In genomic region chr10:74217268-74217667, GRCm38 (mm10) we compare ENCODE assay signal across 19 mouse cellular contexts.
A peak's percentile ranks its signal among the peaks of the same experiment; 100 is the strongest.
DNase-seq lines count a peak whose midpoint lies in the region; ATAC-seq and TF ChIP-seq lines count a peak whose summit lies in the region.
"Had no signal": no experiment of that assay in that cellular context is flagged by ENCODE, and none has a peak within 500 bp of the region (broad histone marks: within the 10 kb centered on the region; RNA-seq: fewer than 3 reads in every experiment).

No protein-coding gene starts in this region.

- TF ChIP-seq EP300 in heart, postnatal 0 days (IDR thresholded peaks at IDR 0.05; ENCODE audit: low read depth): no peak
- no peak for TF ChIP-seq EP300 in liver, postnatal 0 days (IDR thresholded peaks at IDR 0.05; ENCODE audit: low read depth)

- 15% methylated on average over 1 of the region's 1 CpGs for WGBS in heart, postnatal 0 days
- WGBS in liver, postnatal 0 days (ENCODE audit: insufficient replicate concordance): 38% methylated on average over 1 of the region's 1 CpGs
- 34% methylated on average over 1 of the region's 1 CpGs for WGBS in liver, embryonic 11.5 days
- WGBS in embryonic facial prominence, embryonic 14.5 days: 33% methylated on average over 1 of the region's 1 CpGs
- WGBS in forebrain, embryonic 15.5 days: 41% methylated on average over 1 of the region's 1 CpGs

- H3K9ac ChIP-seq in heart, postnatal 0 days (replicated peaks; ENCODE audit: low read depth, low read length): no peak overlapping the region
- no peak overlapping the region for H3K9ac ChIP-seq in liver, postnatal 0 days (replicated peaks)
- H3K9ac ChIP-seq in liver, embryonic 11.5 days (ENCODE audit: low read depth, low read length): no peak overlapping the region
- no peak overlapping the region for H3K9ac ChIP-seq in embryonic facial prominence, embryonic 14.5 days (ENCODE audit: low read depth, low read length)
- no peak overlapping the region for H3K9ac ChIP-seq in forebrain, embryonic 15.5 days (replicated peaks)
- H3K9ac ChIP-seq: embryonic facial prominence, embryonic 13.5 days; hindbrain, embryonic 13.5 days; limb, embryonic 15.5 days; lung, embryonic 15.5 days; neural tube, embryonic 13.5 days had no signal

- no peaks in the 10 kb centered on the region for H3K9me3 ChIP-seq in heart, postnatal 0 days (replicated peaks; ENCODE audit: control insufficient read depth, low read length)
- no peaks in the 10 kb centered on the region for H3K9me3 ChIP-seq in liver, postnatal 0 days (ENCODE audit: low read length)
- no peaks in the 10 kb centered on the region for H3K9me3 ChIP-seq in liver, embryonic 11.5 days (ENCODE audit: control insufficient read depth, low read length)
- no peaks in the 10 kb centered on the region for H3K9me3 ChIP-seq in embryonic facial prominence, embryonic 14.5 days (ENCODE audit: control insufficient read depth, low read length)
- H3K9me3 ChIP-seq in forebrain, embryonic 15.5 days: no peaks in the 10 kb centered on the region
- H3K9me3 ChIP-seq: embryonic facial prominence, embryonic 13.5 days; forebrain, embryonic 10.5 days; hindbrain, embryonic 13.5 days; limb, embryonic 15.5 days; lung, embryonic 15.5 days; neural tube, embryonic 13.5 days had no signal

- no peaks in the 10 kb centered on the region for H3K36me3 ChIP-seq in heart, postnatal 0 days (replicated peaks; ENCODE audit: control insufficient read depth, insufficient read depth, low read length)
- no peaks in the 10 kb centered on the region for H3K36me3 ChIP-seq in liver, postnatal 0 days (replicated peaks; ENCODE audit: insufficient read depth, low read length)
- no peaks in the 10 kb centered on the region for H3K36me3 ChIP-seq in liver, embryonic 11.5 days (ENCODE audit: control insufficient read depth, insufficient read depth, low read length)
- no peaks in the 10 kb centered on the region for H3K36me3 ChIP-seq in embryonic facial prominence, embryonic 14.5 days (ENCODE audit: control insufficient read depth, insufficient read depth, low read length)
- H3K36me3 ChIP-seq in forebrain, embryonic 15.5 days: no peaks in the 10 kb centered on the region
- H3K36me3 ChIP-seq: embryonic facial prominence, embryonic 13.5 days; forebrain, embryonic 10.5 days; hindbrain, embryonic 13.5 days; limb, embryonic 15.5 days; lung, embryonic 15.5 days; neural tube, embryonic 13.5 days had no signal

- no peak overlapping the region for H3K4me3 ChIP-seq in heart, postnatal 0 days (ENCODE audit: low read depth, low read length)
- no peak overlapping the region for H3K4me3 ChIP-seq in liver, postnatal 0 days (ENCODE audit: low read depth, low read length)
- no peak overlapping the region for H3K4me3 ChIP-seq in liver, embryonic 11.5 days (ENCODE audit: low read depth, low read length)
- H3K4me3 ChIP-seq in embryonic facial prominence, embryonic 14.5 days (ENCODE audit: low read depth, low read length): no peak overlapping the region
- no peak overlapping the region for H3K4me3 ChIP-seq in forebrain, embryonic 15.5 days
- H3K4me3 ChIP-seq: embryonic facial prominence, embryonic 13.5 days; forebrain, embryonic 10.5 days; hindbrain, embryonic 13.5 days; limb, embryonic 15.5 days; lung, embryonic 15.5 days; neural tube, embryonic 13.5 days had no signal

- ATAC-seq in heart, postnatal 0 days (ENCODE audit: insufficient read depth, low read depth): no peak
- ATAC-seq in liver, postnatal 0 days: no peak
- no peak for ATAC-seq in liver, embryonic 11.5 days (replicated peaks; ENCODE audit: low FRiP score)
- ATAC-seq in embryonic facial prominence, embryonic 14.5 days (ENCODE audit: low read depth): no peak
- ATAC-seq in forebrain, embryonic 15.5 days (replicated peaks): no peak

- no peaks in the 10 kb centered on the region for H3K27me3 ChIP-seq in heart, postnatal 0 days (ENCODE audit: control insufficient read depth, insufficient read depth, low read length)
- H3K27me3 ChIP-seq in liver, postnatal 0 days (ENCODE audit: insufficient read depth, low read length): no peaks in the 10 kb centered on the region
- no peaks in the 10 kb centered on the region for H3K27me3 ChIP-seq in liver, embryonic 11.5 days (replicated peaks; ENCODE audit: control insufficient read depth, insufficient read depth, low read length)
- no peaks in the 10 kb centered on the region for H3K27me3 ChIP-seq in embryonic facial prominence, embryonic 14.5 days (replicated peaks; ENCODE audit: control insufficient read depth, insufficient read depth, low read length)
- H3K27me3 ChIP-seq in forebrain, embryonic 15.5 days: no peaks in the 10 kb centered on the region
- H3K27me3 ChIP-seq: embryonic facial prominence, embryonic 13.5 days; hindbrain, embryonic 13.5 days; limb, embryonic 15.5 days; lung, embryonic 15.5 days; neural tube, embryonic 13.5 days had no signal

- no peak overlapping the region for H3K27ac ChIP-seq in heart, postnatal 0 days (ENCODE audit: low read depth)
- no peak overlapping the region for H3K27ac ChIP-seq in liver, postnatal 0 days (ENCODE audit: low read depth)
- H3K27ac ChIP-seq in liver, embryonic 11.5 days (ENCODE audit: low read depth, low read length): no peak overlapping the region
- H3K27ac ChIP-seq in embryonic facial prominence, embryonic 14.5 days (replicated peaks; ENCODE audit: low read depth, low read length): no peak overlapping the region
- H3K27ac ChIP-seq in forebrain, embryonic 15.5 days (replicated peaks): no peak overlapping the region
- H3K27ac ChIP-seq: embryonic facial prominence, embryonic 13.5 days; forebrain, embryonic 10.5 days; hindbrain, embryonic 13.5 days; limb, embryonic 15.5 days; lung, embryonic 15.5 days; neural tube, embryonic 13.5 days had no signal

- no peak overlapping the region for H3K4me2 ChIP-seq in heart, postnatal 0 days (ENCODE audit: low read depth, low read length)
- H3K4me2 ChIP-seq in liver, postnatal 0 days (ENCODE audit: low read depth, low read length): no peak overlapping the region
- no peak overlapping the region for H3K4me2 ChIP-seq in liver, embryonic 11.5 days
- no peak overlapping the region for H3K4me2 ChIP-seq in embryonic facial prominence, embryonic 14.5 days (ENCODE audit: low read depth, low read length)
- no peak overlapping the region for H3K4me2 ChIP-seq in forebrain, embryonic 15.5 days (replicated peaks)
- H3K4me2 ChIP-seq: embryonic facial prominence, embryonic 13.5 days; hindbrain, embryonic 13.5 days; limb, embryonic 15.5 days; lung, embryonic 15.5 days; neural tube, embryonic 13.5 days had no signal

- peak; percentile 50 for TF ChIP-seq CTCF in heart, postnatal 0 days (IDR thresholded peaks at IDR 0.05; ENCODE audit: low read depth)
- TF ChIP-seq CTCF in liver, postnatal 0 days (IDR thresholded peaks at IDR 0.05; ENCODE audit: low read depth): 0 out of 2 replicates have a peak, but pooled peaks have one; percentile 2

- no peak for DNase-seq in heart, postnatal 0 days (ENCODE audit: low spot score)
- no peak for DNase-seq in heart, postnatal 4 days
- no peak for DNase-seq in liver, postnatal 0 days
- DNase-seq in liver, embryonic 11.5 days (ENCODE audit: low spot score): no peak
- peak; percentile 11 for DNase-seq in NIH3T3 (ENCODE audit: low read depth)
- peak; percentile 13 for DNase-seq in embryonic facial prominence, embryonic 14.5 days (ENCODE audit: low spot score)
- DNase-seq: cerebellum, adult 2 months; heart, adult 11 months; kidney, adult 2 months; layer of hippocampus, adult 9-11 months; right cerebral cortex, postnatal 4 days; thymus, adult 2 months had no signal

- H3K4me1 ChIP-seq in heart, postnatal 0 days (ENCODE audit: control insufficient read depth, insufficient read depth): 0 out of 2 replicates have a peak, but pooled peaks cover 9% of the 10 kb centered on the region
- no peaks in the 10 kb centered on the region for H3K4me1 ChIP-seq in liver, postnatal 0 days (ENCODE audit: insufficient read depth)
- no peaks in the 10 kb centered on the region for H3K4me1 ChIP-seq in liver, embryonic 11.5 days (replicated peaks; ENCODE audit: control insufficient read depth, insufficient read depth, low read length)
- H3K4me1 ChIP-seq in embryonic facial prominence, embryonic 14.5 days (ENCODE audit: control insufficient read depth, insufficient read depth, low read length): no peaks in the 10 kb centered on the region
- no peaks in the 10 kb centered on the region for H3K4me1 ChIP-seq in forebrain, embryonic 15.5 days
- H3K4me1 ChIP-seq: embryonic facial prominence, embryonic 13.5 days; forebrain, embryonic 10.5 days; hindbrain, embryonic 13.5 days; limb, embryonic 15.5 days; lung, embryonic 15.5 days; neural tube, embryonic 13.5 days had no signal

Comparison
In these comparisons a context has a peak if more than half of its experiments do, and no peak if none do; other contexts are left out.
1. DNase-seq: peak in NIH3T3 (single experiment) and embryonic facial prominence, embryonic 14.5 days (single experiment); none in heart, postnatal 0 days (single experiment), heart, postnatal 4 days (single experiment), liver, postnatal 0 days (single experiment) and liver, embryonic 11.5 days (single experiment).